Mouse (Mus musculus): ENCODE data around the gene Dab1. TPM values are rescaled to one million over a fixed set of nuclear protein-coding genes. Genes with fewer than 3 reads are reported as not detected.
A peak's percentile ranks its signal among the peaks of the same experiment; 100 is the strongest.

Dab1 gene
- total RNA-seq, 2 experiments from 2014 or later = 111 to 114 TPM

DNA sequence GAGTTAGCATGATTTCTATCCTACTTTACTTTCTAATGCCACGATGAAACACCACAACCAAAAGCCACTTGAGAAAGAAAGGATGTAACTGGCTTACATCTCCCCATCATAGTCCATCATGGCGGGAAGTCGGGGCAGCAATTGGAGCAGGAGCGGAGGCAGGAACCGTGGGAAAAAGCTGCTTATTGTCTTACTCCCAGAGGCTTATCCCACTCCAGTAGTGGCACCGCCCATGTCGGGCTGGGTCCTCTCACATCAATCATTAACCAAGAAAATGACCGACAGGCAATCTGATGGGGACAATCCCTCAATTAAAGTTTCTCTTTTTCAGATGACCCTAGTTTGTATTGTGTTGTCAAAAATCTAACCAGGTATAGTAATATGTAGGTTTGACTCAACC, 893.4 kb downstream of the Dab1 start:
- intact Hi-C loops (cut with DNase I) = no loop called here
- DNase-seq (ENCODE audit: low spot score in 2 of 2) = no peak

DNA sequence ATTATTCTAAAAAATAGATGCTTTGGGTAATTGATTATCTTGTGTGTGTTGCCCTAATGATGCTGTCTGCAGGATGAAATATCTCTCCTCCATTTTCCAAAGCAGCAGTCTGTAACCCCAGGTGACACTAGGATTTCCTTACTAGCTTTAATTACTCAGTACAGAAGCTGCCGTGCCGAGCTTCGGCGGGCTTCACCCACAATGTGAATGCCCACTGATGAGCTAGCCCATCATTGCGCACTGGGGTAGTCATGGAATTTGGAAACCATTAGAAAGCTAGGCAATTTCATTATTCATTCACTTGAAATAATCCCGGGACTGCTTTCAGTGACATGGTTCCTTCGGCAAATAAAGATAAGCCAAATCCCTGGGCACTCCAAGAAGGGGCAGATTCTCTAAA, 894.5 kb downstream of the Dab1 start:
- no peak for DNase-seq (ENCODE audit: low spot score in 2 of 2)
- intact Hi-C loops (cut with DNase I) = no loop called here

DNA sequence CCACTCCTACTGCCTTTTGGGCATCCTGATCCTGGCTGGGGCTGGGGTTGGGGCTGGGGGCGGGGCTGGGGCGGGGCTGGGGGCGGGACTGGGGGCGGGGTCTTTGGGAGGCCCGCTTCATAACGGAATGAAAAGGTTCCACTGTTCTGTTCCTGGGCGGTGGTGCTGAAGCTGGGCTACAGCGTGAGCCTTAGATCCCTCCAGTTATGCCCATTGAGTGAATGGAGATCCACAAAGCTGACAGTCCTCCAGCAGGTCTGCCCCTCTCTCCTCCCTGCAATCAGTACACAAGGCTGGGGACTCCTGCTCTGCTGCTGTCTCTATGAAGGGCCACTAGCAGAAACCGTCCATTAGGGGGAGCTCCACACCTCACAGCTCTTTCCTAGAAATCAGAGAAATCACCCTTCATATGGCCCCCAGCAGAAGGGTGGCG, 895.4 kb downstream of the Dab1 start:
- intact Hi-C loops (cut with DNase I) = no loop called here
- peak; percentile 38 to 55 for DNase-seq (ENCODE audit: low spot score in 2 of 2)

DNA sequence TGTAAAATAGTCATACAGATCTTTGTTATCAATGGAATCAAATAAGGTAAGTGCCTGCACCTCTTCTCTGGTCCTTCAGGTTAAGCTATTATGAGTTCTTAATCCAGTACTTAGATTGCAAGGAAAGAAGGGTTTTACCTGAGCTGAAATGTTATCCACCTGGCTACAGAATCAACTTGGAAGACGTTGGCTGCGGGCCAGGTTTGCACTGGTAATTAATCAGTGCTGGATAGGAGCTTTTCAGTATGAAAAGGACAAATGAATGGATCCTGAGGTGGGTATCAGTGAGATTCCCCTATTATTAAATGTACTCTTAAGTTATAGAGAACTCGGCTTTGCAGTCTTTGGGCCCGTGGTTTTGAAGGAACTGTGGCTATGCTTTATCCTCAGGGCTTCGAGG, 896.5 kb downstream of the Dab1 start:
- intact Hi-C loops (cut with DNase I) = loop anchor here (5.0 kb wide), 1 partner anchor 377 kb away; no protein-coding TSS in a partner anchor
- no peak for DNase-seq (ENCODE audit: low spot score in 2 of 2)

DNA sequence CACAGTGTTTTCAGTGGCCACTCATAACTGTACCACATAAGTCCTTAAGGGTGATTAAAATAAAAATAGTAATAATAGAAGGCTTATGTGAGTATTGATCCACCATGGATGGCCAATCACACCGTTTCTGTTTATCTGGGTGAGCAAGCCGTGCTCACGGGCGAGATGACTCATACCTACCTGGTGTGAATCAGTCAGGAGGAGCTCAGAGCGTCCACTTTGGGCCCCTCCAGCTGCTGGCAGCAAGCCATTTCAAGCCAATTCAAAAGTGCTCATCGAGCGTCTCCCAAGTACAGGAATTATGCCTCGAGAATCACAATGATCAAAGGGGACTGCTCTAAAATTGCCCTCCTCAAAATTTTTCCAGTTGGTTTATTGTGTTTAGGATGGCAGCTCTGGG, 903.2 kb downstream of the Dab1 start:
- DNase-seq (ENCODE audit: low spot score in 2 of 2) = no peak
- intact Hi-C loops (cut with DNase I) = no loop called here

DNA sequence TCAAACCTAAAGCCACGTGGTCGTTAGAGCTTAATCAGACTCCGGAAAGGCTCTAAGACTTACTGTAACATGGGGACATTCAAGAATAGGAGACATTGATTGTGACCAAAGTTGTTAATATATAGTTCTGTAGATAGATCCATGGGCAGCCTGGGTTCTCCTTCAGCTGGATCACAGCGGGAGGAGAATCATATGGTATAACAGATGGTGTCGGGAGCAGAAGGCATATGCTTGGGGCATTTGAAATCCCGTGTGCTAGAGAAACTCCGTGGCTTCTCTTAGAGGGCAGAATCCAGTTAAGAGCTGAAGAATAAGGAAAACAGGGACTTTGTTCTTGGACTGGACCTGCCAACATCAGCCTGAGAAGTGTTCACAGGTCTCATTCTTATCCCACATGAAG, 904.6 kb downstream of the Dab1 start:
- intact Hi-C loops (cut with DNase I) = no loop called here
- peak in 1 of 2 experiments; percentile 59 for DNase-seq (ENCODE audit: low spot score in 2 of 2)

DNA sequence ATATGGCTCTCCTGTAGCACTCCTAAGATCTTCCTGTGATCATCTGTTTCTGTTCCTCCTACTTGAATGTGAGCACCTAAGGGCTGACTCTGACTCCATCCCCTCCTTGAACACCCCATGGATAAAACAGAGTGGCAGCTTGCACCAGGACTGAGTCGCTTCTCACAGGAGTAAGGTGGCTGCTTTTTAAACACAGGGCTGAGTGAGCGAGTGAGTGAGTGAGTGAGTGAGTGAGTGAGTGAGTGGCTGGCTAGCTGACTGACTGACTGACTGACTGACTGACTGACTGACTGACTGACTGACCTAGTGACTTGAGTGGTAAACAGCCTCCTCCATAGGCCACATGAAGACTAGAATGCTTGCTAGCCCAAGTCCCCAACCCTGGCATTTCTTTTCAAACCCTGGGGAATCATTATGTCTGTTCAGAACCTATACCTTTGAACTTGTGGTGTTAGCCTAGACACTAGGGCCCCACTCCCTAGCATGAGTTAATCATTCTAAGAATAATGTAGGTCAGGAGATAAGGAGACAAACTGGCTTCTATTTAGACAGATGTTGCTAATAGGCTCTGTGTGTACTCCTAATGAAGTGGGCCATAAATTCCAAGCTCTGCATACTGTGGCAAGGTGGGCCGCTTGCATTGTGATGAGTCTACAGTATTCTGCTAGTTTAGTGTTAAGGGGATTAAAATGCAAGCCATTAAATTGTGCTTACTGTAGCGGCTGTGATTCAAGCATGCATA, 910.9 kb downstream of the Dab1 start:
- intact Hi-C loops (cut with DNase I) = no loop called here

DNA sequence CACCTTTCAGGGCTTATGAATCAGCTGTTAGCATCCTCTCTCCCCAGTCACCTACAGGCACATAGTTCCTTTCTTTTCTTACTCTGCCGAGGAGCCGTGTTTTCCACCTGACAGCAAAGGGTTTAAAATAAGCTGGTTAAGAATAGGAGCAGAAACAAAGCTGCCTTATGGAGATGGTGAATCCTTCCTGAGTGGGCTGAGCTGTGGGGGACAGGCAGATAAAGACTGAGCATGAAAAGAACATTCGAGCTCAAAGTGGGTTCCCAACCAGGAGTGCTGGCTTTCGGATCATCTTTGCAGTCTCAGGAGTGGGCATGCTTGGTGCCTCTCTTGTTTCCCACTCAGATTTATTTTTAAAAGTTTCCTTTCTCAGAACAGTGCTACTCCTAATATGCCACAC, 913.7 kb downstream of the Dab1 start:
- intact Hi-C loops (cut with DNase I) = loop anchor here (2.0 kb wide), 1 partner anchor 80 kb away; no protein-coding TSS in a partner anchor
- peak; percentile 47 to 93 for DNase-seq (ENCODE audit: low spot score in 2 of 2)

More for the DNA sequence above, 910.9 kb downstream of the Dab1 start:
- no peak for DNase-seq (ENCODE audit: low spot score in 2 of 2)

DNA sequence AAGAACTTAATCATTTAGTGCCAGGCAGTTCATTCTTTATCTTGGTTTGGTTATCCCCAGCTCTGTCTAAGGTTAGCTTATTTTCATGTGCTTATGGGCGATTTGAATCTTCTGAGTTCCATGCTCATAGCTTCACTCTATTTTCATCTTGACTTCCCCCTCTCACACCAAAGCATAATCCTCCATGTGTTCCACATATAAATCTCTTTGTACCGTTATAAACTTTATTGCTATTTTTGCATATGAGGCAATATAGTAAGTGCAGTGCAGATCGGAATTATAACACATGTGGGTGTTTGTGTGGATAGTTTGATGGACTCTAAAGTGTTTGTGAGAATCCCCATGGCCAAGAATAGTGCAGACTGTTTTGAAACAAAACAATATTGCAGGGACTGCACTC, 919.3 kb downstream of the Dab1 start:
- peak in 1 of 2 experiments; percentile 60 for DNase-seq (ENCODE audit: low spot score in 2 of 2)
- intact Hi-C loops (cut with DNase I) = no loop called here

DNA sequence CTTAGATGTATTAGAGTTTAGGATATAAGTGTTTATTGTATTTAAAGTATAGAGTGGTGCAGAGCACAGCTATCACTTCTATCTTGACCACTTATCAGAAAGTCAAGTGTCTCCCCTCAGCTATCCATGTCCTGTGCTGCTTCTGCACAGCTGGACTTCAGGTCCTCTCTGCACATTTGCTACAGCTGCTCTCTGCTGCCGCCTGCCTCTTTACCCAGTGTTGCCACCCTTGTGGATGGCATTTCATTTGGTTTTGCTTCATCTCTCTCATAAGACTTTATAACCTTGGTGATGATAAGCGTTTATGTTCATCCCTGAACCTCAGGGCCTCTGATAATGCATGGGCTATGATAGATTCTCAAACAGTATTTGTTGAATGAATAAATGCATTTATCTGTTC, 919.9 kb downstream of the Dab1 start:
- intact Hi-C loops (cut with DNase I) = no loop called here
- DNase-seq (ENCODE audit: low spot score in 2 of 2) = no peak

DNA sequence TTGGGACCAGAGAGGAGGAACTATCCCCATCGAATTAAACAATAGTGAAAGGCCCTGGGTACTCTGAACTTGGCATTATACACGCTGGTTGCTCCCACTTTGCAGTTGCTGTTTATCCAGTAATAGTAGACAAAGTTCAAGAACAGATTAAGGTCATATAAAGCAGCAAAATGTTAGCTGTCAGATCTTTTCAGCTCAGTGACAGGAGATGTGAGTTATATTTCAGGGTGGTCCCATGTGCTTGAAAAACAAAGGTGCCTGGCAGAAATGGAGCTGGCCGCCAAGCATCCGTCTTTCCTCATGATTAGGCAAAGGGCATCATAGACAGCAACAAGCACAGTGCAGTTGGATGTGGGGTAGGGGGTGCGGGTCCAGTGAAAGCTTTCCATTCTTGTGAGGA, 927.9 kb downstream of the Dab1 start:
- intact Hi-C loops (cut with DNase I) = no loop called here
- DNase-seq (ENCODE audit: low spot score in 2 of 2) = no peak

DNA sequence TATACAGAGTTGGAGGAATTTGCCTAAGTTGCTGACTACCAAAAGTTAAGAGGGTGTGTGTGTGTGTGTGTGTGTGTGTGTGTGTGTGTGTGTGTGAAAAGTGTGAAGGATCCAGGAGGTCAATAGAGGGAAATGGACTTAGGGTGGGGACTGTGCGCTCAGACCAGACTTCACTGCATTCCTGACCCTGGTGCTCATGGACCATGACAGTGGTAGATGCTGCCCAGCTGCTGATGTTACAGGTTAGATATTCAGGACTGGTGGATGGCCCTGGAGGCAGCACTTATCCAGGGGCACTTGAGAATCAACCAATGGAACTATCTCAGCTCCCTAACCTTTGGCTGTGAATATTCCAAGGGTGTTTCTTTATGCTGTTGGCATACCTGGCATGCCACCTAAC, 929.1 kb downstream of the Dab1 start:
- DNase-seq (ENCODE audit: low spot score in 2 of 2) = no peak
- intact Hi-C loops (cut with DNase I) = no loop called here

DNA sequence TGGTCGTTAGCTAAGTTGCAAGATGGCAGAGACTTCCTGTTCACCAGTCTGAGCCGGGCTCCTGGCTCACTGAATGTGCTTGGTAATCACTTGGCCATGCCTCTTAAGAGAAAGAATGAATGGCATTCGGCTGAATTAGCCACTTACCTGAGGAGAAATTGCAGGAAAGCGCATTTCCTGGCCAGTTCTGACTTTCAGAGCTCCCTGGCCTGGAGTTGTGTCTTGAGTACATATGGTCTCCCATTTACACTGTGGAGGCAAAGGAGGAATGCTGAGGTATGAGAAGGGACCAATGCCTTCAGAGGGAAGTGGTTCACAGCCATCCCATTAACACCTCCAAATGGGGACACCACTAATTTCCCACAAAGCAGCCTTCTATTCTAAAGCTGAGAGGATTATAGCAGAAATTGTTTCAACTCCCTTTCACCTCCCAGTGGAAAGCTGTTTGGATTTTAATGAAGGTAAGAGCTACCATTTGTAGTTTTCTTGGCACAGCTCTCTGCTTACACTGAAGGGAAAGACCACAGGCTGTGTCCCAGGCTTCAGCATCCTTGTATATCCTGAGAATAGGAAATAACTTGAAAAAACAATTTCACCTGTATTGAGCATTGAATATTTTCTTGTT, 931.5 kb downstream of the Dab1 start:
- DNase-seq (ENCODE audit: low spot score in 2 of 2) = no peak
- intact Hi-C loops (cut with DNase I) = no loop called here

DNA sequence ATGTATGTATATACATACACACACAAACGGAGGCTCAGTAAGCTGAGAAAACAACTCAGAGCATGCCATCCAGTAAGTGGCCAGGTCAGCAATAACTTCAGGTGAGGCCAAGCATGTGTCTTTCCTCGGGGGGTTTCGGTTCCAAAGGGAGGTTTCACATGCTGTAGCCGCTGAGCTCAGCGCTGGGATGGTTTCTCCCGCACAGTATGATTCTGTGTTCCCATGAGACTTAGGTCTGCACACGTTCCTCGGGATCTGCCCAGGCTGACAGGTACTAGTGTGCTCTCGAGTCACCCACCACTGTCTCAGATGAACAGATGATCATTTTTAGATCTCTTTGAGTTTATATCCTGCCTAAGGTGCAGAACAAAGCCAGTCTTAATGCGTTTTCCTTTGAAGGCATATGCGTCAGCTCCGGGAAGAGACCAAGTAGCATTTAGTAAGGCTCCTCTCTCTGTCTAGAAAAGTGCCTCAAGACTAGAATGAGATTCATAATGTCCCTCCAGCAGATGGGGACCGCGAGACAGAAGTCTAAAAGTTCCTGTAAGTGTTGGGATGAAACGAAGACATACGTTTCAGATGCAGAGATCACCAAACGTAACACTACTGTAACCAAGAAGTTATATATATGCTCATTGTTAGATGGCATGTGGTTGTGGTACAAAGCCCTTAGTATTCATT, 932.4 kb downstream of the Dab1 start:
- peak in 1 of 2 experiments; percentile 52 for DNase-seq (ENCODE audit: low spot score in 2 of 2)

DNA sequence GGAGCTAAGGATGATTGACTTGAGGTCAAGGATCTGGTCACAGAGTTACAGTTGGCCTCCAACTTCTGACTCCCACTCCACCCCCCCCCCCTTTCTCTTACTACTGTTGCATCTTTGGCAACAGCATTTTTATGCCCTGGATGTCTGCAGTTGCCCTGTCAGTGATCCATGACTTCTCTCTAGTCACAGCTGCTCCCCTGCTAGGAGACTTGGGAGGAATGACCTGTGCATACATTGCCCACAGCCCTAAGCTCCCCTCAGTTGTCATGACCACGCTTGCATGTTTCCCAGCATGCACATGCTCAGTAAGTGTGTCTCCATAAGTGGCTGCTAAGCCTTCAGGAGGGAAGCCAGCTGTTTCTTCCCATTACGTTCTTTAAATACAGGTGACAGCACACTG, 936.2 kb downstream of the Dab1 start:
- intact Hi-C loops (cut with DNase I) = no loop called here
- no peak for DNase-seq (ENCODE audit: low spot score in 2 of 2)

More for the DNA sequence above, 932.4 kb downstream of the Dab1 start:
- intact Hi-C loops (cut with DNase I) = no loop called here

DNA sequence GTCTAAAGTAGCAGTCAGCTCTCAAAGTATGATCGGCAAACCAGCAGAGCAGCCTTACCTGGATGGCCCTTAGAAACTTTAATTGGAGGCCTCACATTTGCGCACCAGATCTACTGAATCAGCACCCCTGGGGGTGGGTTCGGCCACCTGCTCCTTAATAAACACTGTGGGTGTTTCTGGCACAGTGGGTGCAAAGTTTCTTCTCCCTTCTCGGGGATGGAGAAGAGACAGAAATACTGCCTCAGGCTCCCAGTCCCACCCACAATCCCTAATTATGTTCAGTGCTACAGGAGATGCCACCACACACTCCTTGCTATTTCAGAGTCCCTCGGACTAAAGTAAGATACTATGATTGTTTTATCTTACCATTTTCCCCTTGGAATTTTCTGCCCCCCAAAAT, 944.4 kb downstream of the Dab1 start:
- DNase-seq (ENCODE audit: low spot score in 2 of 2) = peak in 1 of 2 experiments; percentile 62
- intact Hi-C loops (cut with DNase I) = no loop called here

DNA sequence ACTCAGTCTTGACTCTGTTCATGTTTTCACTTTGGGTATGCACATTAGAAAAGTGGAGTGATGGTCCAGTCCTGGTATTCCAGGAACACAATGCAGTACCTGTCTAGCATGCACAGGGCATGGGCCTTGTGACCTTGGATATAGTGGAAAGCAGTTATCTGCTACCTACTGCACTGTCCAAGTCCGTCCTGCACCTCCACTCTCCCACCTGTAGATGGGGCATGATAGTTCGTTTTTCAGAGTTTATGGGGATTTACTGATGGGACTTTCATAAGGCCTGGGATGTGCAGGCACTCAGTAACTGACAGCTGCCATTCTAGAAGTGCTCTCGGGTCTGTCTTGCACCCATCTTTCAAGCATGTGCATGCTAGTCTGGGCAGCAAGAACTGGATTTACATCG, 951.4 kb downstream of the Dab1 start:
- no peak for DNase-seq (ENCODE audit: low spot score in 2 of 2)
- intact Hi-C loops (cut with DNase I) = no loop called here

DNA sequence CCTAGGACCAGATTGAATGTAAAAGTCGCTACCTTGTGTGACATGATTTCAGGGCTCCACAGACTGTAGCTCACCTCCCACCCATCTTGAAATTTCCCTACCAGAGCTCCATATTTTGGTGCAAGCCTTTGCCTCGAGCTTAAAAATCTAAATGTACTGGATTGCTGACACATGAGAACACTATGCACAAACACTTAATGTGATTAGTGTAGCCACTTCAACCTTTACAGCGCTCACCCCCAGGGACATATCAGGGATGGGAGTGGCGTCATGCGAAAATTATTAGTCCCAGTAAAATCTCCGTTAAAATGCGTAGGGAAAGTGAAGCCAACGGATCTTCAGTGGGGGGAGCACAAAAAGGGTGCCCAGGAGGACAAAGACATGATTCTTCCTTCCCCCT, 953.3 kb downstream of the Dab1 start:
- DNase-seq (ENCODE audit: low spot score in 2 of 2) = no peak
- intact Hi-C loops (cut with DNase I) = no loop called here

DNA sequence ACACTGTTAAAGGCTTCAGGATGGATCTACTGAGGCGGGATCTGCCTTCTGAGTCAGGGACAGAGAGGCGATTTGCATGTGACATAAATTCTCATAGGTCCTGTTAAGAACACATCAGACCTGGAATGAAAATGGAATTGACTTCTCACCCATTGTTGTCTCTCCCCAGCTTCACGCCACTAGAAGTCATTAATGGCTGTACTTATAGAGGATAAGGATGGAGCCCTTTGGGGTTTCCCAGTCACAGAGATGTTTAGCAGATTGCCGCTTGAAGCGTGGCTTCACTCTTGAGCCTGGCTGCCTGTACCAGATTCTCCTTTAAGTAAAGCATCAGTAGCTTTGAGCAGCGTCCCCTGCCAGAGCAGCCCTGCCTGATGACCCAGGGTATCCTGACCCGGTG, 954.3 kb downstream of the Dab1 start:
- intact Hi-C loops (cut with DNase I) = no loop called here

DNA sequence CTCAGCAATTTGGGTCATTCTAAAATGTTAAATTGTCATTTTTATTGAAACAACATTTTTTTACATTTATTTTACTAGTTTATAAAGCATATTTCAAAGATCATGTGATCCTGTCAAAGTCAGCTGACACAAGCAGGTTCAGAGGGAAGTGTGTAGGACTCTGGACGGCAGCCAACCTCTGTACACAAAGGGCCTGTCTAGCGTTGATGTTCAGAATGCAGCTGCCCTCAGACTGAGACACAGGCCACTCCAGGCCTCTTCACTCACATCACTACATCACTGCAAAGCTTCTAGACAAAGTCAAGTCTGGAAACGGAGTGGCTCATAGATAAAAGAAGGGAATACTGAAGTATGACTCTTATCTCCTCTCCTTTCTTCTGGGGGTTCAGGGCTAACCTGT, 959.2 kb downstream of the Dab1 start:
- intact Hi-C loops (cut with DNase I) = no loop called here
- no peak for DNase-seq (ENCODE audit: low spot score in 2 of 2)

More for the DNA sequence above, 954.3 kb downstream of the Dab1 start:
- DNase-seq (ENCODE audit: low spot score in 2 of 2) = no peak

All from left cerebral cortex, postnatal 25 days (tissue).